13 mouse cellular contexts compared by ENCODE assay signal in the genomic region with DNA sequence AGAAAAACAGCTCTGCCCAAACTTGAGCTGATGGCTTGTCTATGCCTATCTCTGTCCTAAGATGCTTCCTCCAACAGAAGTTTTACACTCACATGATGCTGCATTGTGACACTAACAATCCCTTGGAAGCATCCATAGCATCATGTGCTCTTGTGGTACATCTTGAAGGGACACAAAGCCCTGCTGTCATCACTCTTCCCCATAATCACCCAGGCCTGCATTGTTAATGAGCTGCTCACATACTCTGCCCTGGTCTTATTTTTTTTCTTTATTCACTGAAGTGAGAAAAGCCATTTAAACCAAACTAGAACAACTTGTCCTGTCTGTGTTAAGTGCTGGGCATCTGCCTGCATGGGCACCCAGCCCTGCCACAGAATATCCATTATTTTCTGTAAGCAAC.
"Had no signal": no experiment of that assay in that cellular context is flagged by ENCODE, and none has a peak within 500 bp of the region (broad histone marks: within the 10 kb centered on the region; RNA-seq: fewer than 3 reads in every experiment).

No protein-coding gene starts in this region.

- H3K36me3 ChIP-seq: neural tube, embryonic 12.5 days; neural tube, embryonic 13.5 days; stomach, embryonic 15.5 days had no signal

- H3K27me3 ChIP-seq: neural tube, embryonic 12.5 days; neural tube, embryonic 13.5 days; stomach, embryonic 15.5 days had no signal

- H3K4me1 ChIP-seq: neural tube, embryonic 12.5 days; neural tube, embryonic 13.5 days; stomach, embryonic 15.5 days had no signal

- H3K27ac ChIP-seq: neural tube, embryonic 12.5 days; neural tube, embryonic 13.5 days; stomach, embryonic 15.5 days; stomach, postnatal 0 days had no signal

- H3K4me2 ChIP-seq: neural tube, embryonic 12.5 days; neural tube, embryonic 13.5 days; stomach, embryonic 15.5 days had no signal

- H3K9me3 ChIP-seq: neural tube, embryonic 12.5 days; neural tube, embryonic 13.5 days; stomach, embryonic 15.5 days had no signal

- H3K9ac ChIP-seq: neural tube, embryonic 12.5 days; neural tube, embryonic 13.5 days; stomach, embryonic 15.5 days had no signal

- H3K4me3 ChIP-seq: neural tube, embryonic 12.5 days; neural tube, embryonic 13.5 days; stomach, embryonic 15.5 days had no signal

- DNase-seq: right cerebral cortex, adult 18-20 months; right cerebral cortex, postnatal 14 days; right cerebral cortex, postnatal 4 days; spleen, adult 18-20 months; thymus, adult 18-20 months; thymus, adult 2 months; thymus, postnatal 14 days; thymus, postnatal 36 days; thymus, postnatal 4 days had no signal
